Mouse (Mus musculus): Measurements from ENCODE around the gene Lysmd4.

Lysmd4 gene

GRCm38 (mm10) chr7:67342067-67342625, 119.8 kb downstream of the Lysmd4 start:
- no peak for DNase-seq (ENCODE audit: low spot score)

GRCm38 (mm10) chr7:67344443-67344842, 122.1 kb downstream of the Lysmd4 start:
- DNase-seq (ENCODE audit: low spot score) = no peak

- DNase-seq (ENCODE audit: low spot score) = no peak
Observed at GRCm38 (mm10) chr7:67352989-67353388, 130.6 kb downstream of the Lysmd4 start.

GRCm38 (mm10) chr7:67353667-67354066, 131.3 kb downstream of the Lysmd4 start:
- no peak for DNase-seq (ENCODE audit: low spot score)

- no peak for DNase-seq (ENCODE audit: low spot score)
Observed at GRCm38 (mm10) chr7:67355870-67356269, 133.5 kb downstream of the Lysmd4 start.
